Mouse (Mus musculus) common myeloid progenitor, adult 5-6 weeks (primary cell): ENCODE measurements around the gene Opn1sw. TPM values are rescaled to one million over a fixed set of nuclear protein-coding genes. Genes with fewer than 3 reads are reported as not detected.
"Not testable (repeated sequence)": the region's sequence is repeated elsewhere in the genome, so short reads cannot be mapped to it uniquely, and the experiment has no call there.

ENCODE experiments used
- ATAC-seq: replicated peaks from 2 replicates; pipeline ENCODE4 v1.8.0; 2016; ENCODE audit warnings: low read depth, mild to moderate bottlenecking, moderate TSS enrichment, inconsistent platforms; ENCODE audit not compliant: poor library complexity, severe bottlenecking
- total RNA-seq: library from RNA; stranded (forward); fragments of 200-1000, 187-1606 nt; gene quantifications from 2 replicates; pipeline ENCODE4 v1.2.3, GENCODE M21; 2017

Opn1sw gene
- total RNA-seq, 1 experiment from 2014 or later, result not detected

DNA sequence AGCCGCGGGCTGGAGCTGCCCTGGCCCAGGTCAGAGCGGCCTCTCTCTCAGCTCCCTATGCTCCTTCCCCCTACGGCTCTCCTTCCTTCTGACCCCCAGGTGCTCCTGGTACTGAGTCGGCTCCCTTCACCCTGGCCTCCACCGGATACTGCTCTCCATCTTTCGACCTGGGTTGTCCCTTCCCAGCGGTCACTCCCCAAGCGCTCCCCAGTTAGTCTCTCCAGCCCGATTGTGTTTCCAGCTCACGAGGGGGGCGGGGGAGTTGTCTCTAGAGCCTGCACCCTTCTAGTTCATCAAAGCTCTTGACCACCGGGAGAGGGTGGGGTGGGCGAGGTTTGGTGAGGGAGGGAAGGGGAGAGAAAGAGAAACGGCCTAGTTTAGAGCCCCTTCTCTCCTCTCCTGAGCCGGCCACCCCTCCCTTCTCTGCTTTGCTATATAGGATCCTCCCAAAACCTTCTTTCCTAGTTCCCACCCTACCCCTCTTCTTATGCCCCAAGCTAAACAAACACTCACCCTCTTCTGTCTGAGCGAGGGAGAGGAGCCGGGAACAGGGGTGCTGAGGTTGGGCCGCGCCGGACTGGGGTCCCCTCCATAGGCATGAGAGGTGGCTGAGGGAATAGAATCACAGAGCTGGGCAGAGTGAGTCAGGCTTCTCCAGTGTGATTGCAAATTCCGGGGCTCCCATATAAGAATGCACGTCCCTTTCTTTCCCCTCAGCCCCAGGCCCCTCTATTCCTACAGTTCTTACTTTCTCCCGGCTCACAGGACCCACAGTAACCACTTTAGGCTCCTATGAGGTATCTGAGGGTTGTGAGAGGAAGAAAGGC is 8.7 kb upstream of the Opn1sw start:
- ATAC-seq, result no peak

- ATAC-seq, result peak; percentile 53; the same call in 1 of the 2 replicates
Observed at GRCm38 (mm10) chr6:29395910-29396713, 7.8 kb upstream of the Opn1sw start, which contains the start of gene Ccdc136. TSS of gene Ccdc136 (plus strand) at chr6:29396309.

DNA sequence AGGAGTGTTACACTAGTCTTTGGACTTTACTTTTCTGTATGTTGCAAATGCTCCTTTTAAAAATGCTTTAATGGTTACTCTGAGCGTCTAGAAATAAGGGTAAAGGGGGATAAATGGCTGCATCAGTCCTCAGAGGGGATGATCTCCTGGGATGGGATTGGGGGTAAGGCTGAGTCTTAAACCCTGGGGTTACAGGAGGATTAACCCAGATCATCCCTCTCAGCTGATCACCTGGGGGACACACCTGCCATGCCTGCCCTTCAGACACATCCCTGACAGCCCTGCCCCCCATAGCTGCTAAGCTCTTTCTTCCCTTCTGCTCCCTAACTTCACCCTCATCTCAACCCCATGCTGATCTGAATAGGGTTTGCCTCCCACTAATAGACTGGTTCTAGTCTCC is 6.0 kb upstream of the Opn1sw start:
- no peak for ATAC-seq

DNA sequence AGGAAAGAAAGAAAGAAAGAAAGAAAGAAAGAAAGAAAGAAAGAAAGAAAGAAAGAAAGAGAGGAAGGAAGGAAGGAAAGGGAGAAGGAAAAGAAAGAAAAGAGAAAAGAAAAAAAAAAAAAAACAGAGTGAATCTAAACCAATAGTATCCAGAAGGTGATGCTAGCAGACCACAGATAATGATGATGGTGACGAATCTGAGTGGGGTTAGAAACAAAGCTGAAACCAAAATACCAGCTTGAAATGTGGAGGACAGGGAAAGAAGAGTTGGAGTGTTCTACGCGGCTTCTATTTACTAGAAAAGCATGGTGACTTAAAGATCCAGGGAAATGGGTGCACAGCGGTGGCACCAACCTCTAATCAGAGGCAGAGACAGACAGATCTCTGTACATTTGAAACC is 3.5 kb upstream of the Opn1sw start:
- no peak for ATAC-seq

DNA sequence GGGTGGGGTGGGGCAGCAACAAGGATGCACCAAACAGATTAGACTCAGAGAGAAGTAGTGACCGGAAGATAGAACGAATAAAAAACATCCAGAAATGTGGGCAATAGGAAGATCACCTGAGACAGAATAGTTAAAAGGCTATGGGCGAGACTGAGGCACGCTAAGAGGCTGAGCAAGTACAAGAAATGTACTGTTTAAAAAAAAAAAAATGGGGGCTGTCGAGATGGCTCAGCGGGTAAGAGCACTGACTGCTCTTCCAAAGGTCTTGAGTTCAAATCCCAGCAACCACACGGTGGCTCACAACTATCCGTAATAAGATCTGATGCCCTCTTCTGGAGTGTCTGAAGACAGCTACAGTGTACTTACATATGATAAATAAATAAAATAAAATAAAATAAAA is 3.0 kb upstream of the Opn1sw start:
- not testable (repeated sequence) for ATAC-seq

- ATAC-seq, result not testable (repeated sequence)
Observed at GRCm38 (mm10) chr6:29390500-29390899, 2.2 kb upstream of the Opn1sw start.

DNA sequence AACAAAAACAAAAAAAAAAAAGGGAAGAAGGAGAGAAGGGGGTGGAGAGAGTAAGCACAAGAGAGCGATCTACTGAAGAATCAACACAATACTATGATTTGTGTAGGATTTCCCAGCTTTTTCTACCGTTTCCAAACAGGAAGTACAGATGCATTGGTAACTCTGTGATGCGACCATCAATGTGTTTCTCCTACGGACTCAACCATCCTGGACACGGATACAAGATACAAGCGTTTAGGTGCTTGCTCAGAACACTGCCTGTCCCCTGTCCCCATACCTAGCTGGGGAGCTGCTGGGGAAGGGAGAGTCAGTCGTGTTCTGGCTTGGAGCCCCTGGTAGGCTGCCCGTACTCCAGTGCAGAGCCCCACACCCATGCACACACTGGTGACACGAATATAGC is 1.2 kb upstream of the Opn1sw start:
- ATAC-seq, result no peak

DNA sequence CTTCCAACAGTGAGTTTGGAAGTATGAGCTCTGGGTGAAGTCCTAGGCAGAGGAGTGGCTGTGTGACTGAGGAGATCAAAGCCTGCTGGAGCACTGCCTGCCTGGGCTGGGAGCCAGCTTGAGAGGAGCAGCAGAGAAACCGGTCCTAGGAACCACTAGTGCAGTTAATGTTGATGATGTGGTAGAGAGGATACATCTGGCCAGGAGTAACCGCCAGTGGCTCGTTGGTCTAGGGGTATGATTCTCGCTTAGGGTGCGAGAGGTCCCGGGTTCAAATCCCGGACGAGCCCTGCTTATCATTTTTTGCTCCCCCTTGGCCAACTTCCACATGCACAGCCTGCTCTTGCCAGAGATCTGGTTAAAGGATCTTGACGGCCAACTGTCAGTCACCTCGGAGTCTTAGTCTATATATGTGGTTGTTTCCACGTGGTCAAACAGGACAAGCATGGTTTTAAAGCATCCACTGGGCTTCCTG is 375 bp upstream of the Opn1sw start:
- peak; percentile 79 for ATAC-seq

GRCm38 (mm10) chr6:29382442-29382841 is 5.8 kb downstream of the Opn1sw start:
- no peak for ATAC-seq

DNA sequence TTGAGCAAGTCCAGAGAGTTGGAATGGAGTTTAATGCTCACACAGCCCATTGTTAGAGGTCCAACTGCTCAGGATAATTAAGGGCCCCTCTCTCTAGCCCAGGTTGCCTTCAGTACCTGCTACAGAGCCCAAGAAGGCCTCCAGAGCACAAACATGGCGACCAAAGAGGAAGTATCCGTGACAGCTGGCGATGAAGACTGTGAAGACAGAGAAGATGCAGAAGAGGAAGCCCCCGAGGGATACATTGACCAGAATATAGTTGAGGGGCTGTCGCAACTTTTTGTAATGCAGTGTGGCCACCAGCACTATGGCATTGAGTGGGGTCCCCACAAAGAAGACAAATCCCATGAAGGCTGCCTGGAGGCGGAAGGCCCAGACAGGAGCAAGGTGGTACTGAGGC is 8.3 kb downstream of the Opn1sw start:
- ATAC-seq, result no peak

DNA sequence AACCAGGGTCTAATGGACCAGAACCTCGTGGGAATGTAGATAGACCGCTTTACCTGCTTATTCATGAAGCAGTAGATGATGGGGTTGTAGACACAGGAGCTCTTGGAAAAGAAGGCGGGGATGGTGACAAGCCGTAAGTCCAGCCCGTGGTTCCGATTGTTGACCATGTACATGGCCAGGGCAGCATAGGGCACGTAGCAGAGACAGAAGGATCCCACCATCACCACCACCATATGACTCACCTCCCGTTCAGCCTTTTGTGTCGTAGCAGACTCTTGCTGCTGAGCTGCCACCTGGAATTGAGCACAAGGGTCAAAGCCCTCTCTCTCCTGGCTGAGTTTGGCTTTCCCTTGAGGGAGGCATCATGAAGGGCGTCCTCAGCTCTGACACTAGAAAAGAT is 9.6 kb downstream of the Opn1sw start:
- no peak for ATAC-seq

- no peak for ATAC-seq
Observed at GRCm38 (mm10) chr6:29377386-29377785, 10.9 kb downstream of the Opn1sw start.

DNA sequence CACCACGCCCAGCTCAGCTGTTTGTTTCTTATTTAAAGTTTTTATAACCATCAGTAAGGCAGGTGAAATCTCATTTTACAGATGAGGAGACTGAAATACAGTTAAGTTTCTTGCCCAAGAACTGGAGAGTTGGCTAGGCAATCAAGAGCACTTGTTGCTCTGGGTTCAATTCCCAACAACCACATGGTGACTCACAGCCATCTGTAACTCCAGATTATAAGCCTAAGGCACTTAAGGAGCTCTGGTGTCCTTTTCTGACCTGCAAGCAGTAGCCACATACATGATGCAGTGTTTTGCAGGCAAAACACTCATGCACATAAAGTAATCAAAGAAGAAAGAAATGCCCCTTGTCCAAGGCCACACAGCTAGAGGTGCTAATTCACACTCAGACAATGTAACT is 23.0 kb downstream of the Opn1sw start:
- ATAC-seq, result no peak

- no peak for ATAC-seq
Observed at GRCm38 (mm10) chr6:29363129-29363515, 25.1 kb downstream of the Opn1sw start.

- no peak for ATAC-seq
Observed at GRCm38 (mm10) chr6:29362246-29363128, 25.8 kb downstream of the Opn1sw start.

- ATAC-seq, result no peak
Observed at GRCm38 (mm10) chr6:29360211-29360610, 28.1 kb downstream of the Opn1sw start.

DNA sequence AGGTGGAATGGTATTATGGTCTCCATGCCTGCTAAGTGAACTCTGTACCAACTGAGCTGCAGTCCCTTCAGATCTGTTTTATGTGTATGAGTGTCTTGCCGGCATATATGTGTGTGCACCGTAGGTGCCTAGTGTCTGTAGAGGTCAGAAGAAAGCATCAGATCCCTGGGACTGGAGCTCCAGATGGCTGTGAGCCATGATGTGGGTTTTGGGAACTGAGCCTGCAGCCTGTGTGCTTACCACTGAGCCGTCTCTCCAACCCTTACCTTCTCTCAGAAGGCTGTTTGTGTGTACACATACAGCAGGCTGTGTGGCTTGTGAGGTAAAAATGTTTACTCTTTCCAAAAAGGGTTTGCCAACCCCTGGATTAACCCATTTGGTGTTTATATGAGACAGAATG is 28.9 kb downstream of the Opn1sw start:
- ATAC-seq, result no peak

DNA sequence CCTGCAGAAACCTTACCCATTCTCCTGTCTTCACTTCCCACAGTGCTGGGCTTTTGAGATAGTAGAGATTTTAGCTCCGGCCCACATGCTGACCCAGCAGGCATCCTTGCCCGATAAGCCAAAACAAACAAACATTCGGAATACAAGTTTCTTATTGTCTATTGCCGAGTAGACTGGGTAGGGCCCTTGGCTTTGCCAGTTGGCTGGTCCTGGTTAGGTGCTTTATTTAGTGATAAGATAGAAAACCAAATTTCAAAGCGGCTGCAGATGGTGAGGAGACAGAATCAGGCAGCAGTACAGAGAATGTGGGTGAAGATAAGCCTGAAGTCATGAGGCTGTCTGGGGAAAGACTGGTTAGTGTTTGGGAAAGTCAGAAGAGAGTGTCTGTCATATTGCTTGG is 35.5 kb downstream of the Opn1sw start:
- ATAC-seq, result no peak; the same call in 1 of the 2 replicates

- no peak for ATAC-seq
Observed at GRCm38 (mm10) chr6:29351613-29352012, 36.7 kb downstream of the Opn1sw start.

DNA sequence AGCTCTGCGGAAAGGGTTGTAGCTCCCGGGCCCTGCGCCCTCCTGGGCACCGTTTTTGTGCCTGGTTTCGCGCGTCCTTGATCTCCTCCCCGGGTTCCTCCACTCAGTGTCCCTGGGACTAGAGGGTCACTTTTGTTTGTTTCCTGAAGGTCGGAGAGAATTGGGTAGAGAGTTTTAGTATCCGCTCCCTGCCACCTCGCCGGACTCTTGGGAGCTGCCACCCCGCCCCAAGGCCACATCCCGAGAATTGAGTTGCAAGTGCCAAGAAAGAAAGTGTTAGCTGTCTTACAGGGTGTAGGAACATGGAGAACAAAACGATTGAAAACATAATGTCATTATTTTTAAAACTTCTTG is 39.9 kb downstream of the Opn1sw start:
- ATAC-seq, result no peak
